Mouse (Mus musculus) erythroblast, embryonic 14.5 days (primary cell): ENCODE data around the gene Gm10837.

ENCODE experiments used
- GATA1 ChIP-seq: IDR thresholded peaks from 2 replicates; pipeline ENCODE4 v1.6.1; 2012; ENCODE audit warnings: low read length, inconsistent platforms, mixed read lengths
- TAL1 ChIP-seq: IDR thresholded peaks from 3 replicates; pipeline ENCODE4 v1.6.1; 2012; ENCODE audit warnings: low read length, inconsistent platforms, mixed read lengths

DNA sequence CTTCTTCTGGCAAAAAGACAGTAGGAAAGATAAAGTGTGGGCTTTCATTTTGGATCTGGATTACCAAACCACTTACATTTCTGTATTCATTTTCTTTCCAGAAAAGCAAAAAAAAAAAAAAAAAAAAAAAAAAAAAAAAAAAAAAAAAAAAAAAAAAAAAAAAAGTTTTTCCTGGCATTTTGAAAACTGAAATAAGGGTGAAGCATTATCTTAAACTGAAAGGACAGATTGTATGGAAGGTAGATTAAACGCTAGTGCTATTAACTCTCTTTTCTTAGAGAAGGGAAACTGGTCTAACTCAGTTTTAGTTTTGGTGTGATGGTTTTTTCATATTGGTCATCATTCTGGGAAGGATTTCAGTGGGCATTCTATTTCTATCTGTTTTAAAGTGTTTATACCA lies 1.6 kb downstream of the Gm10837 start:
- TF ChIP-seq GATA1 = no peak
- no peak for TF ChIP-seq TAL1
